Mouse (Mus musculus): Measurements from ENCODE around the gene Ttll8.

Gene Ttll8

DNA sequence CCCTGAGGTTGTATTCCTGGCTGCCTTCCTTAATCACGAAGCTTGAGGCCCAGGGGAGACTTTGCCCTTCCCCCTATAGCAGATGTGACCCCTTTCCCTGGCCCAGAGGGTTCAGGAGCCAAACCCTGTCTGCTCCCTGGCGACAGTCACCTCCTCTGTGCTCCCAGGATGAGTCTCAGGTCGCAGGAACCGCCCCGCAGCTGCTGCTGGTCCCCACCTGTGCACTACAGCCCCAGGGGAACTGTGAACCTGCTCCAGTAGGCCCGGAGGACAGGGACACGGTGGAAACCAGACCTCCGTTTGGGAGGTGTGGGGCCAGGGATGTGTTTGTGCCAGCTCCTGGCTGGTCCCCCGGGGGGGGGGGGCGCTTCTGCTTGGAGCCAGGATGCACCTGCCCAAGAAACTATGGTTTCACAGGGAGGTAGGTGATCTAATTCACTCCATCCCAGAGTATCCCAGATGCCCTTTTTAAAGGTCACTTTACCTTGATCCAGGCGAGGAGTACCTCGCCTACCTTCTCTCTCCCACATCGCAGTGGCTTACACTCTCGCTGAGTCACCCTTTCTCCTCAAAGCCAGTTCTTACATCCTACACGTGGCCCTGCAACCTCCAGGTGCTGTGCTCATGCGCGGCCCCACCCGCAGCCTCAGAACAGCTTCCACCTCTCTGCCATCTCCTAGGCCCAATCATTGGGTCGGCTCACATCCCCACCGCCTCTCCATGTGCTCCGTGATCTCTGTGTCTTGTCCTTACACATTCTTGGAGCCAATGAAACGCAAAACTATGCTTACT lies 72.8 kb downstream of the Ttll8 start:
- no peak for DNase-seq

GRCm38 (mm10) chr15:88877021-88877400 lies 77.2 kb downstream of the Ttll8 start:
- no peak for DNase-seq

- DNase-seq: peak; percentile 92
Observed at GRCm38 (mm10) chr15:88876155-88877020, 77.8 kb downstream of the Ttll8 start.

- DNase-seq: no peak
Observed at GRCm38 (mm10) chr15:88875625-88876081, 78.6 kb downstream of the Ttll8 start.

GRCm38 (mm10) chr15:88874477-88874876 lies 79.7 kb downstream of the Ttll8 start:
- DNase-seq: no peak

GRCm38 (mm10) chr15:88874061-88874460 lies 80.2 kb downstream of the Ttll8 start:
- DNase-seq: no peak

DNA sequence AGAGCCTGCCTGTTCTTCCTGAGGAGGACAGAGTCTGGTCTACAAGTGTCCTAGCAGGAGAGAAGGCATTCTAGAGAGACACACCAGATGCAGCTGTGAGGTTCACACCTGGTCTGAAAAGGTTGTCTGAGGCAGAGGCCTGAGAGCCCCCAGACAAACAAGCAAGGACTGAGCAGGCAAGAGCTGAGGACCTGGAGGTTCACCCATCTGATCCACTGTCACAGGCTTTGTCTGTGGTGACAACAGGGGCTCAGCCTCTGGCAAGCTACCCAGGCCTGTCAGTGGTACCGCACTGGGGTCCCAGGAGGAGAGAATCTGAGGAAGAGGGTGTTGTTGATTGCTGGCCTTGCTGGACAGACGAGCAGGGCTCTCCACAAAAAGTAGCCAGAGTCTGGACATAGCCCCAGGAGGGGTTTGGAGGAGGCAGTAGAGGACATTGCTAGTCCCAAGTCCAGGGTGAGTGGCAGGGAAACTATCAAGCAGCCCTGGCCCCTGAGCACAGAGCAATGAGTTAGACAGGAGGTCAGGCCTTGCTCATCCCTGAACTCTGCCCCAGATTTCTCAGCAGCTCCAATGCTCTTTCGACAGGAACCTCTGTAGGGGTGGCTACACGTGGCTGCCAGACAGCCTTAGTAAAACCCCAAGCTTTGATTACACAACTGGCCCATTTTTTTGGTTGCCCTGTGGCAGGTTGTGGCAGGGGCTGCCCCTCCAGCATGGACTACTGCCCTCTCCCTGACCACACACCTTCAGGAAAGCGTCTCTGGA lies 83.6 kb downstream of the Ttll8 start:
- DNase-seq: no peak

GRCm38 (mm10) chr15:88868024-88868742 lies 86.0 kb downstream of the Ttll8 start:
- DNase-seq: peak; percentile 60

DNA sequence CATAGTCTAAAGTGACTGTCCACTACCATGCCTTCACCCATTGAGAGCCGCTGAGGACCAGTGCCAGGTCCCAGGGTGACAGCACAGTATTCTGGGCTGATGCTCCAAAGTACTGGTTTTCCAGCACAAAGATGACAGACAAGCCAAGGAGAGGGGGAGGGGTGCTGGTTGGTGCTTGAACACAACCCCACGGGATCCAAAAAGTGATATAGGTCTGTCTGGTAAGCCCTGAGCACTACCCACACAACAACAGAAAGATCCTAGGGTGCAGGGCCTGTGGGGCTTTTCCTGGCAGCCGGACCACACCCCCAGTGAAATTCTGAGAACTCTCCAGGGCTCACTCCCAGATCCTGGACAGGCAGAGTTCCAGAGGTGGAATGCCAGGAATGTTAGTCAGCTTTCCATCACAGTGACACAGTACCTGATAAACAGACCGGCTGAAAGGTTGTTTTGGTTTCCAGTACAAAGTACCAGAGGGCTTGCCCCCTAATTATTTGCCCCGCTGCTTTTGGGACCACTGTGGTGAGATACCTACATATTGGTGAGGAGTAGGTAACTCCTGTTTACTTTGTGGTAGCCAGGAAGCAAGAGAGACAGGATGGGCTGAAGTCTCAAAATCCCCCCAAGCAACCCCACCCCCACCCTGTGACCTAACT lies 86.7 kb downstream of the Ttll8 start:
- peak; percentile 76 for DNase-seq

DNA sequence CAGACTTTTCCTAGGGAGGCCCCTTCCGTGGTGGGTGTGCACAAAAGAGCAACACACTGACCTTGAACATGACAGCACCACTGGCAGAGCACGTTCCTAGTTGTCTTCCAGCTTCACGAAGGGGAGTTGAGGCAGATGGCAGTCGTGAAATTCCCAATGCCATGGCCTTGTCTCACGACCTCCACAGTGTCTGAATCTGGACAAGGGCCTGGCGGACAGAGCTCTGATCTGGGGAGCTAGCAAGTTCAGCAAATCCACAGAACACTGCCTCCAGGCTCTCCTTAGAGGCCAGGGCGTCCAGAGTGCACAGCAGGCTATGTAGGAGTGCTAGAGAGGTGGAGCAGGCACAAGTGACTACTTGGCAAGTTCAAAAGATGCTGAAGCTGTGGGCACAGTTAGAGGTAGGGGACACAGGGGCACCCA lies 87.3 kb downstream of the Ttll8 start:
- DNase-seq: no peak

- DNase-seq: no peak
Observed at GRCm38 (mm10) chr15:88865888-88866695, 88.1 kb downstream of the Ttll8 start.

GRCm38 (mm10) chr15:88865061-88865460 lies 89.2 kb downstream of the Ttll8 start:
- no peak for DNase-seq

DNA sequence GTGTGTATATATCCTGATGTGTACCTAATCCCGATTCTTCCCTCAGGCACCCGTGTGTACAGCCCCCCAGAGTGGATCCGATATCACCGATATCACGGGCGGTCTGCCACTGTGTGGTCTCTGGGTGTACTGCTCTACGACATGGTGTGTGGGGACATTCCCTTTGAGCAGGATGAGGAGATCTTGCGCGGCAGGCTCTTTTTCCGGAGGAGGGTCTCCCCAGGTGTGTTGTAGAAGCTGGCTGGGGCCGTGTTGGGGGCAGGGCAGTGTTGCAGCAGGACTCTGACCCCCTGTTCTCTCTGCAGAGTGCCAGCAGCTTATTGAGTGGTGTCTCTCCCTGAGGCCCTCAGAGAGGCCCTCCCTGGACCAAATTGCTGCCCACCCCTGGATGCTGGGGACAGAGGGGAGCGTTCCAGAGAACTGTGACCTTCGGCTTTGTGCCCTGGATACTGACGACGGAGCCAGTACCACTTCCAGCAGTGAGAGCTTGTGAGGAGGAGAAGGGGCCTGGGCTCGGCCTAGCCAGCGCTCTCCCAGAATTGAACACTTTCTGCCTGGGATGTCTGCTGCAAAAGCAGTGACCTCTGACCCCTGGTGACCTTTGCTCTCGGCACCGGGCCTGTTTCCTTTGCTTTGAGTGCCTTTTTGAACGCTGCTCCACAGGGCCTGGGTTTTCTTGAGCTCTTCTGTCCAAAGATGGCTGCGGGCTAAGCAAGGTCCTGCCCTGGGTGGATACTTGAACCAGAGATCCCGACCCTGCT lies 89.8 kb downstream of the Ttll8 start:
- DNase-seq: no peak

- DNase-seq: peak; percentile 89
Observed at GRCm38 (mm10) chr15:88863695-88864231, 90.5 kb downstream of the Ttll8 start.

- DNase-seq: peak; percentile 64
Observed at GRCm38 (mm10) chr15:88862881-88863694, 91.1 kb downstream of the Ttll8 start.

GRCm38 (mm10) chr15:88861772-88862622 lies 92.2 kb downstream of the Ttll8 start, which contains the start of gene Pim3:
Pim3 (plus strand) TSS chr15:88862186.
- peak; percentile 96 for DNase-seq

GRCm38 (mm10) chr15:88860781-88861180 lies 93.4 kb downstream of the Ttll8 start:
- no peak for DNase-seq

All from lung, postnatal 14 days (tissue).